Comparison of ENCODE assay signal across 1 mouse cellular context in the genomic region with DNA sequence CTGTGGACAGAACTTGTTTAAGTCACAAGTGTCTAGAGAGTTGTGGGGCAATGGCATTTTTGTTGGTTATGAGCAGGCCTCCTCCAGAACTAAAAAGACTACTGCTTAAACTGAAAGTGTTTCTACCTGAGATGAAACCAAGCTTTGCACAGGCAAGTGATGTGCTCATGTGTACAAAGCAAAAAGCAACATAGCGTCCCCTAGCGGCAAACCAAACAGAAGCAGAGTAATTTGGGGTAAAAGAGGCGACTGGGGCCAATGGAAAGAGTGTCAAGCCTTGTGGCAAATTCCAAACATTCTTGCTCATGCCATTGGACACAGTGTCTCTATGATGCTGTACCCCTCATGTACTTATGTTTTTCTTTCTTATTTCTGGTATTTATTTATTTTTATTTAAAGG.
TF ChIP-seq lines count a peak whose summit lies in the region.

No protein-coding gene starts in this region.

TF ChIP-seq in MEL, 35 proteins besides CTCF, POLR2A, EP300 and RAD21:
- TF ChIP-seq NRF1 (IDR thresholded peaks at IDR 0.05; ENCODE audit: insufficient read depth, low read depth, low read length, poor library complexity, severe bottlenecking): no peak
- no peak for TF ChIP-seq USF2 (IDR thresholded peaks at IDR 0.05; ENCODE audit: borderline replicate concordance in 1 of 2, insufficient read depth in 1 of 2, low read depth in 1 of 2, low read length in 2 of 2)
- no peak for TF ChIP-seq MAFK (IDR thresholded peaks at IDR 0.05; ENCODE audit: borderline replicate concordance, low read depth, low read length)
- TF ChIP-seq ZKSCAN1 (IDR thresholded peaks at IDR 0.05; ENCODE audit: low read depth, low read length): no peak
- no peak for TF ChIP-seq POLR2AphosphoS2 (IDR thresholded peaks at IDR 0.05; ENCODE audit: low read length)
- TF ChIP-seq ETS1 (IDR thresholded peaks at IDR 0.05; ENCODE audit: low read depth, low read length): no peak
- TF ChIP-seq GABPA (IDR thresholded peaks at IDR 0.05; ENCODE audit: low read depth, low read length): no peak
- no peak for TF ChIP-seq MAZ (IDR thresholded peaks at IDR 0.05; ENCODE audit: low read depth, low read length)
- TF ChIP-seq BHLHE40 (IDR thresholded peaks at IDR 0.05; ENCODE audit: borderline replicate concordance, low read depth, low read length): no peak
- no peak for TF ChIP-seq UBTF (IDR thresholded peaks at IDR 0.05; ENCODE audit: borderline replicate concordance, insufficient read depth, low read depth, low read length)
- no peak for TF ChIP-seq TBP (IDR thresholded peaks at IDR 0.05; ENCODE audit: low read depth, low read length)
- no peak for TF ChIP-seq E2F4 (IDR thresholded peaks at IDR 0.05; ENCODE audit: borderline replicate concordance, low read depth, low read length)
- no peak for TF ChIP-seq CHD1 (IDR thresholded peaks at IDR 0.05; ENCODE audit: low read depth, low read length)
- no peak for TF ChIP-seq HCFC1 (IDR thresholded peaks at IDR 0.05; ENCODE audit: low read depth, low read length)
- no peak for TF ChIP-seq MYC (IDR thresholded peaks at IDR 0.05; ENCODE audit: low read depth, low read length)
- no peak for TF ChIP-seq SIN3A (IDR thresholded peaks at IDR 0.05; ENCODE audit: low read length)
